Mouse (Mus musculus): ENCODE results near the gene Krt10. TPM values are rescaled to one million over a fixed set of nuclear protein-coding genes. Genes with fewer than 3 reads are reported as not detected.

The Krt10 gene
- polyA plus RNA-seq, 1 experiment, result 4.5 TPM

DNA sequence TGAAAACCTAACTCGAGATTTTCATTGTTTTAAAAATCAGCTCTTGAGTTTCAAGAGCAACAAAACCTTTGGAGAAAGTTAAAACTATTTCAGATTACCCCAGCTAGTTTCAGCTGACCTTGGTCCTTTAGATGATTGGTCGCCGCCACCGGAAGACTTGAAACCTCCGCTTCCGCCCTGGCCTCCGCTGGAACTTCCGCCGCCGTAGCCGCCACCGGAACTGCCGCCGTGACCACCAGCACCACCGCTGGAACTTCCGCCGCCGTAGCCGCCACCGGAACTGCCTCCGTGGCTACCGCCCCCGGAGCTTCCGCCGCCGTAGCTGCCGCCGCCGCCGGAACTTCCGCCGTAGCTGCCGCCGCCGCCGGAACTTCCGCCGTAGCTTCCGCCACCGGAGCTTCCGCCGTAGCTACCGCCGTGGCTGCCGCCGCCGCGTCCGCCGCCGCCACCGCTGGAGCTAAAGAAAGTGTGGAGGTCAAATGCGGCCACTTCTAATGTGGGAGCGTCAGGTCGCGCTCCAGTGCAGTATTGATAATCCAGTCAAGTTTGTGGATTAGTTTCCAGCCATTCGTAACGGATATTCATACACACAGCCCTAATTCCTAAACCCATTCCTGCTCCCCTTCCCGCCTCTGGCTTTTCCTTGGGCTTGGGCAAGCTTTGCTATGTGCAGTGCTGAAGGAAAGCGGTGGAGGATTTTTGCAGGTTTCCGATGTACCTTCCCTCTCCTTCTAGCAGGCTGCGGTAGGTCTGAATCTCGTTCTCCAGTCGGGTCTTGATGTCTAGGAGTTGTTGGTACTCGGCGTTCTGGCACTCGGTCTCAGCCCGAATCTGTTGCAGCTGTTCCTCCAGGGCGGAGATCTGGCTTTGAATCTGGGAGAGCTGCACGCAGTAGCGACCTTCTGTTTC lies 3.1 kb downstream of the Krt10 start:
- Histone ChIP-seq H3K4me3 (ENCODE audit: insufficient read depth, low read length) (peak overlapping the region; percentile 78), H3K4me1 (ENCODE audit: control insufficient read depth, insufficient read depth, low read length) (no peaks in the 10 kb centered on the region)
- no peak for TF ChIP-seq CTCF (IDR thresholded peaks at IDR 0.05; ENCODE audit: borderline replicate concordance, insufficient read depth, low read length)
- peak; percentile 48 for TF ChIP-seq POLR2A (IDR thresholded peaks at IDR 0.05; ENCODE audit: low read depth, low read length)

DNA sequence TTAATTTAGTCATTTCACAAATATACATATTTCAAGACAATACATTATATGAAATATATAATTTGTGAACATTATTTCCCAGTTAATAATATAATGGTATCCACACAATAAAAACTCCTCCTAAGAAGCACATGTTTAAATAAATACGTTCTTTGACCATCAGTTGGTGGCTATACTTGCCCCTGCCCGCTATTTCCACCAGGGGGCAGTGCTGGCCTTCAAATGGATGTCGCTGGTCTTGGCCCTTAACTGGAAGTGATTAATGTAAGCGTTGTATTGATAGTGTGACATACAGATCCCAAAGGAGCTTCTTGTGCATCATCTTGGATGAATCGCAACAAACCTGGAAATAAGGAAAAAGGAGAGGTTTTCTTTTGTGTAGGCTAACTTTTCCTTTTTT lies 9.6 kb downstream of the Krt10 start:
- no peak overlapping the region for H3K4me3 ChIP-seq (ENCODE audit: insufficient read depth, low read length)
- no peak overlapping the region for H3K27ac ChIP-seq (ENCODE audit: insufficient read depth, low read length)
- no peaks in the 10 kb centered on the region for H3K4me1 ChIP-seq (ENCODE audit: control insufficient read depth, insufficient read depth, low read length)
- TF ChIP-seq POLR2A (IDR thresholded peaks at IDR 0.05; ENCODE audit: low read depth, low read length), result no peak
- TF ChIP-seq CTCF (IDR thresholded peaks at IDR 0.05; ENCODE audit: borderline replicate concordance, insufficient read depth, low read length), result peak; percentile 67

More for the DNA sequence above, 3.1 kb downstream of the Krt10 start:
- peak overlapping the region; percentile 98 for H3K27ac ChIP-seq (ENCODE audit: insufficient read depth, low read length)

DNA sequence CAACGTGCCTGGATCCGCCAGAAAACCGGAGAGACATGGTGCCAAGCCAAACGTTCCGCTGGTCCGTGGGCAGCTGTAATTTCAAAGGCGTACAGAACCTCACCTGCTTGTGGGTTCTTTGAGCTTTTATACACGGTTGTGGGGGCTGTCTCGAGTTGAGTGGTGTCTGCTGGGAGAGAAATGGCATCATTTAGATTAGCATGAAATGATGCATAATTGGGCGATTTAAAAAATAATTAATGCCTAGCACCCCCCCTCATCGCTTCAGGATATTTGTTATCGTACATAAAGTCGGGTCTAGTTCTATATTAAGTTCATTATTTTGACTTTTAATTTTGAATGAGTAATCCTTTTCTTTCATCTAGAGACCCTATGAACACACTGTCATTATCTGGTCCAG lies 14.4 kb downstream of the Krt10 start, which contains the start of gene Krt28:
Krt28 (minus strand) TSS at position 101 of the 400 bp plus-strand sequence.
- no peak within 1 kb of the TSS for H3K27ac ChIP-seq (ENCODE audit: insufficient read depth, low read length)
- no peak within 1 kb of the TSS for H3K4me3 ChIP-seq (ENCODE audit: insufficient read depth, low read length)
- TF ChIP-seq POLR2A (IDR thresholded peaks at IDR 0.05; ENCODE audit: low read depth, low read length) (no peak), CTCF (IDR thresholded peaks at IDR 0.05; ENCODE audit: borderline replicate concordance, insufficient read depth, low read length) (no peak)
- H3K4me1 ChIP-seq (ENCODE audit: control insufficient read depth, insufficient read depth, low read length), result no peaks in the 10 kb centered on the region

DNA sequence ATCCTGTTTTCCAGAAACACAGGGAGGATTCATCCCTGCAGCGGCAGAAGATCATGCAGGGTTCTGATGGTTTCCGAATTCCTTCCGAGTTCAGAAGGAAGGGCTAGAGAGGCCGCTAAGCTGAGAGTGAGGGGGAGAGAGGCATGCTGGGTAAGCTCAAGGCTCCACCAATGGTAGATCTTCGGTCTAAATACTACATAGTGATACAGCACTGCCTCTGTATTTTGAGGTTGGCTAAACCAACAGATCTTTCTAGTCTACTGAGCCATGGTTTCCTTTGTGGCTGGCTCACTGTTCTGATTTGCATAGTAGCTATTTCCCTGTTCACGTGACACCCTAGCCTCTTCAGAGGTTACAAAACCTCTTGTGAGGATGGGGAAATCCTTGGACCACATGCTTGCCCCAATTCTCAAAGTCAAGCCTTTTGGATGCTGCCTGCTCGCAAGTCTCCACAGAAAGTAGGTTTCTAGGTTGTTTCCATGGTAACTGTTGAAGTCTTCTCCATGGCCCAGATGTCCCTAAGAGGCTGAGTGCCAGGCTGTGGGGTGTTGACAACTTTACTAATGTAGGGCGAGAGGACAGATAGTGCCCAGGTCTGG lies 19.2 kb downstream of the Krt10 start:
- TF ChIP-seq CTCF (IDR thresholded peaks at IDR 0.05; ENCODE audit: borderline replicate concordance, insufficient read depth, low read length), result no peak
- no peak for TF ChIP-seq POLR2A (IDR thresholded peaks at IDR 0.05; ENCODE audit: low read depth, low read length)
- no peak overlapping the region for H3K27ac ChIP-seq (ENCODE audit: insufficient read depth, low read length)
- no peaks in the 10 kb centered on the region for H3K4me1 ChIP-seq (ENCODE audit: control insufficient read depth, insufficient read depth, low read length)
- H3K4me3 ChIP-seq (ENCODE audit: insufficient read depth, low read length), result no peak overlapping the region

DNA sequence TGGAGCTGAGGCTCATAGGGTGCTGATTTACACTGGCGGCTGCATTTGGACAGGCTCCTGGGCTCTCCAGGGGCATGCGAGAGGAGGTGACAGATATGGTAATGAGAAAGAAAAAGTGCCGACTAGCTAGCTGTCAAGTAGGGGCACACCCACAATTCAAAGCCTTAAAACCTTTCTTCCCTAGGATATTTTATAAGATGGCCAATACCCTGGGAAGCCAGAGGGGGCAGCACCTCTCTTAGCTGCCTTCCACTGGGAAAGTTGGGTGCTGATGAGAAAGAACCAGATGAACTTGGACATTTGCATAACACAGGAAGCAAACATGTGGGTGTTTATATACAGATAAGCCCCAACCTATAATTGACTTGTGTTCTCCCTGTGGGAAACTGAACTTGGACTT lies 19.9 kb downstream of the Krt10 start:
- no peak overlapping the region for H3K27ac ChIP-seq (ENCODE audit: insufficient read depth, low read length)
- no peak for TF ChIP-seq POLR2A (IDR thresholded peaks at IDR 0.05; ENCODE audit: low read depth, low read length)
- 0 out of 2 replicates have a peak, but pooled peaks have one; percentile 13 for TF ChIP-seq CTCF (IDR thresholded peaks at IDR 0.05; ENCODE audit: borderline replicate concordance, insufficient read depth, low read length)
- no peaks in the 10 kb centered on the region for H3K4me1 ChIP-seq (ENCODE audit: control insufficient read depth, insufficient read depth, low read length)
- H3K4me3 ChIP-seq (ENCODE audit: insufficient read depth, low read length), result no peak overlapping the region

DNA sequence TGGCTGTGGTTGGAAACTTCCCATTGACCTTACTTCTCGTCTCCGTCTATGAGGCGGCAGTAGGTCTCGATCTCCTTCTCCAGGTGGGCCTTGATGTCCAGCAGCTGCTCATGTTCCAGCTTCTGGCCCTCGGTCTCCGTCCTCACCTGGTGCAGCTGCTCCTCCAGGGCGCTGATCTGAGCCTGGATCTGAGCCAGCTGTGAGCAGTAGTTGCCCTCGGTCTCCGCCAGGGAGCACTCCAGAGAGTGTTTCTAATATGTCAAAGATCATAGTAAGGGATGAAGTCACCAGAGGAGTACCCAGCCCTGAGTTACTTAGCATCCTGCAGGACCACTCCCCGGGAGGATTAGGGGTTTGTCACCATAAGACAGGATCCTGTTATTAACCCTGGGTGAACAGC lies 22.4 kb downstream of the Krt10 start:
- H3K4me3 ChIP-seq (ENCODE audit: insufficient read depth, low read length), result no peak overlapping the region
- no peak overlapping the region for H3K27ac ChIP-seq (ENCODE audit: insufficient read depth, low read length)
- H3K4me1 ChIP-seq (ENCODE audit: control insufficient read depth, insufficient read depth, low read length), result no peaks in the 10 kb centered on the region
- TF ChIP-seq CTCF (IDR thresholded peaks at IDR 0.05; ENCODE audit: borderline replicate concordance, insufficient read depth, low read length), result no peak
- TF ChIP-seq POLR2A (IDR thresholded peaks at IDR 0.05; ENCODE audit: low read depth, low read length), result no peak

DNA sequence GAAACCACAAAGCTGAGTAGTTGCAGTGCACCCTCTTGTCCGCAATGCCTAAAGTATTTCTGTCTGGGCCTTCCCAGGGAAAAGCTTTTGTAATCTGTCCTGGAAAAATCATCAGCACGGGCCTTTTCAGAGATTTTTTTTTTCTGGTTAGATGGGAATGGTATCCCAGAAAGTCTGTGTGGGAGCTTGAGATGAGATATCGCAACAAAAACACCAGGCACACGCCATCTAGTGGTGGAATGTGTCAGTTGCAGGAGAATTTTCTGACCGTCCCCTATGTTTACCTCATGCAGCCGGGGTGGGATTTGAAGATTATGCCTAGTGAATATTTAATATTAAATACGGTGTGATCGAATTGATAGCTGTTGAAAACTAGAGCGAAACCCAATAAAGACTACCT lies 24.8 kb downstream of the Krt10 start:
- TF ChIP-seq CTCF (IDR thresholded peaks at IDR 0.05; ENCODE audit: borderline replicate concordance, insufficient read depth, low read length) (no peak), POLR2A (IDR thresholded peaks at IDR 0.05; ENCODE audit: low read depth, low read length) (no peak)

DNA sequence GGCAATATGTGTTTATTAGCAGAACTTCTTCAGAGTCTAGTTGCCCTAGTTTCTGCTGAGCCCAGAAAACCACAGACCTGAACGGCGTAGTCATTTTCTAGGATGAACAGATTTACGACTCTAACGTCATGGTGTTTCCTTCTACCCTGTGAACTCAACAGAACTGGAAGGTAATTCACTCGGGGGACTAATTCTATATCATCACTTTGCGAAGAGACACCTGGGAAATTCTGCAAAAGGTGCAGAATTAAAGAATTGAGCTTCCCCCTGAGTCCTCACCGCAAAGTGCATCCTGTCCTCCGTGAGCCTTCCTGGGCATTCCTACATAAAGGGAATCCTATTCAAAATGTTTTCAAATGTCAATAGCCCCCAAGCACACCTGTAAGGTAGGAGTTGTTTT lies 27.7 kb downstream of the Krt10 start:
- Histone ChIP-seq H3K27ac (ENCODE audit: insufficient read depth, low read length) (no peak overlapping the region), H3K4me3 (ENCODE audit: insufficient read depth, low read length) (no peak overlapping the region), H3K4me1 (ENCODE audit: control insufficient read depth, insufficient read depth, low read length) (no peaks in the 10 kb centered on the region)
- no peak for TF ChIP-seq POLR2A (IDR thresholded peaks at IDR 0.05; ENCODE audit: low read depth, low read length)
- no peak for TF ChIP-seq CTCF (IDR thresholded peaks at IDR 0.05; ENCODE audit: borderline replicate concordance, insufficient read depth, low read length)

More for the DNA sequence above, 24.8 kb downstream of the Krt10 start:
- H3K27ac ChIP-seq (ENCODE audit: insufficient read depth, low read length), result no peak overlapping the region
- H3K4me1 ChIP-seq (ENCODE audit: control insufficient read depth, insufficient read depth, low read length), result no peaks in the 10 kb centered on the region
- H3K4me3 ChIP-seq (ENCODE audit: insufficient read depth, low read length), result no peak overlapping the region

DNA sequence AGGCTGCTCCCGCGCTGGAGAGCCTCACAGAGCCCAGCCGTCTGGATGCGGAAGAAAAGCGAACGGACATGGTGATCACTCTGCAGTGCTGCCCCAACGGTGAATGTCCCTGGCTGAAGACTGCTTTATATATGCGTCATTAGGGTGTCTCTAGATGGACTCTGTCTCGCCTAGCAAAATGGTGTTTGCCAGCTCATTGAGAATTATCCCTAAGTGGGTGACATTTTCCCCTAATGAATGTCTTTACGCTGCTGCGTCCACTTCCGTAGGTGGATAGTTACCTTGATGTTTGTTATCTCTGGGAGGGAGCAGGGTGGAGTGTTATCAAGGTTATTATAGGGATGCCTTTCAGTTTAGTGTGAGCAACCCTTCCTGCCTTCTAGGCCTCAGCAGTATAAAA lies 38.2 kb downstream of the Krt10 start, which contains the start of gene Krt27:
Krt27 (minus strand) TSS at position 101 of the 400 bp plus-strand sequence.
- H3K4me3 ChIP-seq (ENCODE audit: insufficient read depth, low read length), result no peak within 1 kb of the TSS
- TF ChIP-seq POLR2A (IDR thresholded peaks at IDR 0.05; ENCODE audit: low read depth, low read length) (no peak), CTCF (IDR thresholded peaks at IDR 0.05; ENCODE audit: borderline replicate concordance, insufficient read depth, low read length) (no peak)
- no peaks in the 10 kb centered on the region for H3K4me1 ChIP-seq (ENCODE audit: control insufficient read depth, insufficient read depth, low read length)
- no peak within 1 kb of the TSS for H3K27ac ChIP-seq (ENCODE audit: insufficient read depth, low read length)
